Mouse (Mus musculus) layer of hippocampus, postnatal 14 days (tissue): ENCODE measurements around the gene Frat1. TPM values are rescaled to one million over a fixed set of nuclear protein-coding genes. Genes with fewer than 3 reads are reported as not detected.

Source experiments
- total RNA-seq, 2 experiments: library from RNA; stranded (reverse); gene quantifications; 2 replicates each; pipeline ENCODE4 v1.2.3; 2021

Gene Frat1
- total RNA-seq, 2 experiments from 2014 or later = 19.7 to 20.6 TPM

Other genes with a start within 250 kb of the Frat1 start
- 10 to 100 TPM; 10.9 to 12.7 TPM for gene Gm340, start 247.6 kb upstream of the Frat1 start, total RNA-seq
- gene Slit1, start 86.3 kb upstream of the Frat1 start, total RNA-seq = 100 to 1,000 TPM; 143 to 146 TPM
- gene Arhgap19, start 27.9 kb upstream of the Frat1 start, total RNA-seq = 1 to 10 TPM; 3.5 to 4.1 TPM
- gene Frat2, start 18.2 kb downstream of the Frat1 start, total RNA-seq = 10 to 100 TPM; 18.2 to 20.9 TPM
- gene Rrp12, start 66.2 kb downstream of the Frat1 start, total RNA-seq = 10 to 100 TPM; 33.4 to 34.0 TPM
- gene Pgam1, start 82.0 kb downstream of the Frat1 start, total RNA-seq = 100 to 1,000 TPM; 569 to 570 TPM
- 10 to 100 TPM; 26.1 to 26.7 TPM for gene Exosc1, start 103.5 kb downstream of the Frat1 start, total RNA-seq
- gene Zdhhc16, start 103.5 kb downstream of the Frat1 start, total RNA-seq = 10 to 100 TPM; 53.1 to 56.1 TPM
- gene Mms19, start 151.2 kb downstream of the Frat1 start, total RNA-seq = 10 to 100 TPM; 29.2 to 37.6 TPM
- 10 to 100 TPM; 15.6 to 17.0 TPM for gene Ubtd1, start 151.8 kb downstream of the Frat1 start, total RNA-seq
- gene Ankrd2, start 206.0 kb downstream of the Frat1 start, total RNA-seq = under 1 TPM; 0.30 to 0.45 TPM
- gene Hoga1, start 215.6 kb downstream of the Frat1 start, total RNA-seq = 1 to 10 TPM; 7.3 to 9.8 TPM
- 1 to 10 TPM; 1.3 to 1.5 TPM for gene 4933411K16Rik, start 222.3 kb downstream of the Frat1 start, total RNA-seq